Mouse (Mus musculus): ENCODE measurements around the gene Phkg1. TPM values are rescaled to one million over a fixed set of nuclear protein-coding genes. Genes with fewer than 3 reads are reported as not detected.
"Not testable (repeated sequence)": the region's sequence is repeated elsewhere in the genome, so short reads cannot be mapped to it uniquely, and the experiment has no call there.

Phkg1 gene
- polyA plus RNA-seq, 1 experiment from 2014 or later = 0.08 TPM

DNA sequence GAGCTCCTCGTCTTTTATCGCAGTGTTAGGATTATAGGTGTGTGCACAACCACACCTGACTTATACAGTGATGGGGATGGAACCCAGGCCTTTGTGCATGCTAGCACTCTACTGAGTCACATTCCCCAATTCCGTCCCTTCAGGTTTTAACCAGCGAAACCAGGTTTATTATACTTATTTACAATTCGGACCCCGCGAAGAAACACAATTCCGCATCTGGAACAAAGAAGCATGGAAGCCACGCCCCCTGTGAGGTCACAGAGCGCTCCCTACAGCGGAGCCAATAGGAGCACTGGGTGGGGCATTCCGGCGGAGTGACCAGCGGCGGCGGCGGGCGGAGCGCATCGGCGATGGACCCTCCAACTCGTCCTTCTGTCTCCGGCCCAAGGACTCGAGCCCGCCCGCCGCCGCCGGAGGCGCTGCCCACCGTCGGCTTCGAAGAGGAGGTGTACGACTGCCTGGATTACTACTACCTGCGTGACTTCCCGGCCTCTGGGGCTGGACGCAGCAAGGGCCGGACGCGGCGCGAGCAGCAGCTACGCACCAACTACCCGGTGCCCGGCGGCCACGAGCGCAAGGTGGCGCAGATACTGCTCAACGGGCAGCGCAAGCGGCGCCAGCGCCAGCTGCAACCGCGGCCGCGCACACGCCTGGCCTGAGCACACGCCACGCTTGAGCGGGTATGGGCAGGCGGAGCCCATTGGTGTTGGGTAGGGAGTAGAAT is 10.1 kb upstream of the Phkg1 start, which contains the start of gene Nupr1l:
Nupr1l (plus strand) TSS at position 299 of the 724 bp plus-strand sequence.
- Histone ChIP-seq H3K36me3 (ENCODE audit: insufficient read depth, low read length) (no peaks in the 10 kb centered on the region), H3K4me1 (ENCODE audit: insufficient read depth, low read depth, low read length) (no peaks in the 10 kb centered on the region), H3K4me2 (replicated peaks; ENCODE audit: low read depth, low read length) (peak within 1 kb of the TSS; percentile 88), H3K27ac (ENCODE audit: low read length) (peak within 1 kb of the TSS; percentile 90), H3K9ac (replicated peaks; ENCODE audit: low read depth) (peak within 1 kb of the TSS; percentile 54), H3K4me3 (ENCODE audit: low read depth, low read length) (peak within 1 kb of the TSS; percentile 69), H3K27me3 (replicated peaks; ENCODE audit: insufficient read depth, low read length) (no peaks in the 10 kb centered on the region), H3K9me3 (ENCODE audit: low read length) (no peaks in the 10 kb centered on the region)
- peak; percentile 99 for ATAC-seq
- peak; percentile 97 for DNase-seq (ENCODE audit: low spot score)
- WGBS = under 1% methylated on average over 63 of the region's 63 CpGs
- no peak for TF ChIP-seq EP300 (IDR thresholded peaks at IDR 0.05)
- TF ChIP-seq CTCF (IDR thresholded peaks at IDR 0.05) = no peak; the same call in 1 of the 2 replicates

DNA sequence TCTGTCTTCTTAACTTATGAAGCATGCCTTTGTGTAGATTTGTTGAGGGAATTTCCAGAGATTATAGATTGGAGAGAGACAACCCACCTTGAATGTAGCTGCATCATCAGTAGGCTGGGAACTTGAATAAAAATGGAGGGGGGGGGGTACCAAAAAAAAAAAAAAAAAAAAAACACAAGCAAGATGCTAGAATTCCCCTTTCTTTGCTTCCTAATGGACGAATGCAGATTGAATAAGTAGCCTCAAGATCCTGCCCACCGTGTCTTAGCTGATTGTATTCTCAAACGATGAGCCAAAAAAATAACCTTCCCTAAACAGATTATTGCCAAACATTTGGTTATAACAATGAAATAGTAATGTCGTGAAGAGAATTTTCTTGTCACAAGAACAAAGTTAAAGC is 9.4 kb upstream of the Phkg1 start:
- DNase-seq (ENCODE audit: low spot score) (no peak), ATAC-seq (no peak)
- H3K27ac ChIP-seq (ENCODE audit: low read length) = no peak overlapping the region
- TF ChIP-seq CTCF (IDR thresholded peaks at IDR 0.05) = no peak
- TF ChIP-seq EP300 (IDR thresholded peaks at IDR 0.05) = no peak
- no peaks in the 10 kb centered on the region for H3K27me3 ChIP-seq (replicated peaks; ENCODE audit: insufficient read depth, low read length)
- 21% methylated on average over 4 of the region's 4 CpGs for WGBS
- no peaks in the 10 kb centered on the region for H3K36me3 ChIP-seq (ENCODE audit: insufficient read depth, low read length)
- peak overlapping the region; percentile 69 for H3K4me3 ChIP-seq (ENCODE audit: low read depth, low read length)
- H3K9ac ChIP-seq (replicated peaks; ENCODE audit: low read depth) = no peak overlapping the region
- peak overlapping the region; percentile 88 for H3K4me2 ChIP-seq (replicated peaks; ENCODE audit: low read depth, low read length)
- no peaks in the 10 kb centered on the region for H3K4me1 ChIP-seq (ENCODE audit: insufficient read depth, low read depth, low read length)
- H3K9me3 ChIP-seq (ENCODE audit: low read length) = no peaks in the 10 kb centered on the region

DNA sequence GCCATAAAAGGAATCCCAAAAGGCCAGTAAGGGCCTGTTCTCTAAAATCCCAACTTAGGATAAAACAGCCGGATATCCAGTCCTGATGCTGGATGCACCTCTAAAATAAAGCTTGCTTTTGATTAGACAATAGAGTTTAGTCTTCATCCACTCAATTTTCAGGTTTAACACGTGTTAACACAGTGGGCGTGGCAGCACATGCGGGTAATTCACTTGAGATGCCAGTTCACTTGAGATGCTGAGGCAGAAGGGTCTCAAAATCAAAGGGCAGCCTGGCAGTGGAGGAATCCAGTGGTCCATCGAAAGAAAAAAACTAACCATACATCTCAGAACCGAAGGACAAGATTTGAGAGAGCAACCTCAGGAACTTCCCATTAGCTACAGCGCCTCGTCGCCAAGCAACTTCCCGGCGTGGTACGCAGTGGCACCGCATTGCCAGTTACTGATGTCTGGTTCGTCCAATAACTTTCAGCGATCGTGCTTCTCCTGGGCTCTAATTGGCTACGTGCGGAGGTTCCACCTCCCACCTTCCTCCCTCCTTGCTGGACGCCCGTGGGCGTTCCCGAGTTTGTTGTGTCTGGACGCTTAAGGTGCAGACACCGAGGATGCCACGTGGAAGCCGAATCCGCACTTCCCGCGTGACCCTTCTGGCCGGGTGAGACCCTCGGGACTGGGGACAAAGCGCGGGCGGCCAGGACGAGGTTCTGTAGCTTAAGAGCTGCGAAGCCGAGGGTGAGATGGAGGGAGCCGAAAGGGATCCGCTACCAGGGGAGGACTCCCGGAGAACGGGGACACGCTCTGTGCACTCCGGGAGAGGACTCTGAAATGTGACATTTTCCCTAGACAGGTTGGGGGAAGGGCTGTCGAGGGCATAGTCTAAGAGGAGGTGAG is 2.9 kb downstream of the Phkg1 start, which contains the start of gene Zbed5:
Zbed5 (plus strand) TSS at position 526 of the 891 bp plus-strand sequence.
- Histone ChIP-seq H3K27me3 (replicated peaks; ENCODE audit: insufficient read depth, low read length) (no peaks in the 10 kb centered on the region), H3K4me3 (ENCODE audit: low read depth, low read length) (peak within 1 kb of the TSS; percentile 51), H3K4me1 (ENCODE audit: insufficient read depth, low read depth, low read length) (no peaks in the 10 kb centered on the region), H3K9ac (replicated peaks; ENCODE audit: low read depth) (peak within 1 kb of the TSS; percentile 43), H3K4me2 (replicated peaks; ENCODE audit: low read depth, low read length) (peak within 1 kb of the TSS; percentile 75), H3K36me3 (ENCODE audit: insufficient read depth, low read length) (no peaks in the 10 kb centered on the region), H3K9me3 (ENCODE audit: low read length) (no peaks in the 10 kb centered on the region), H3K27ac (ENCODE audit: low read length) (no peak within 1 kb of the TSS)
- DNase-seq (ENCODE audit: low spot score) = peak; percentile 98
- ATAC-seq = peak; percentile 100
- TF ChIP-seq CTCF (IDR thresholded peaks at IDR 0.05) = no peak
- no peak for TF ChIP-seq EP300 (IDR thresholded peaks at IDR 0.05)
- 3% methylated on average over 44 of the region's 44 CpGs for WGBS

DNA sequence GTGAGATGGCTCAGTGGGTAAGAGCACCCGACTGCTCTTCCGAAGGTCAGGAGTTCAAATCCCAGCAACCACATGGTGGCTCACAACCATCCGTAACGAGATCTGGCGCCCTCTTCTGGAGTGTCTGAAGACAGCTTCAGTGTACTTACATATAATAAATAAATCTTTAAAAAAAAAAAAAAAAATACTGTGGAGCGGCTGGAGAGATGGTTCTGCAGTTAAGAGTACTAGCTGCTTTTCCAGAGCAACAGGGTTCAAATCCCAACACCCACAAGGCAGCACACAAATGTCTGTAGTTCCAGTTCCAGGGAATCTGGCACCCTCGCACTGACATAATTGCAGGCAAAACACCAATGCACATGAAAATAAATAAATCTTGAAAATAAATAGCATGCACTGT is 8.0 kb downstream of the Phkg1 start:
- H3K9ac ChIP-seq (replicated peaks; ENCODE audit: low read depth); ATAC-seq; H3K4me1 ChIP-seq (ENCODE audit: insufficient read depth, low read depth, low read length); DNase-seq (ENCODE audit: low spot score); H3K4me2 ChIP-seq (replicated peaks; ENCODE audit: low read depth, low read length); H3K27me3 ChIP-seq (replicated peaks; ENCODE audit: insufficient read depth, low read length); H3K9me3 ChIP-seq (ENCODE audit: low read length); H3K27ac ChIP-seq (ENCODE audit: low read length); H3K36me3 ChIP-seq (ENCODE audit: insufficient read depth, low read length); H3K4me3 ChIP-seq (ENCODE audit: low read depth, low read length): not testable (repeated sequence)
- WGBS = 72% methylated on average over 3 of the region's 7 CpGs

DNA sequence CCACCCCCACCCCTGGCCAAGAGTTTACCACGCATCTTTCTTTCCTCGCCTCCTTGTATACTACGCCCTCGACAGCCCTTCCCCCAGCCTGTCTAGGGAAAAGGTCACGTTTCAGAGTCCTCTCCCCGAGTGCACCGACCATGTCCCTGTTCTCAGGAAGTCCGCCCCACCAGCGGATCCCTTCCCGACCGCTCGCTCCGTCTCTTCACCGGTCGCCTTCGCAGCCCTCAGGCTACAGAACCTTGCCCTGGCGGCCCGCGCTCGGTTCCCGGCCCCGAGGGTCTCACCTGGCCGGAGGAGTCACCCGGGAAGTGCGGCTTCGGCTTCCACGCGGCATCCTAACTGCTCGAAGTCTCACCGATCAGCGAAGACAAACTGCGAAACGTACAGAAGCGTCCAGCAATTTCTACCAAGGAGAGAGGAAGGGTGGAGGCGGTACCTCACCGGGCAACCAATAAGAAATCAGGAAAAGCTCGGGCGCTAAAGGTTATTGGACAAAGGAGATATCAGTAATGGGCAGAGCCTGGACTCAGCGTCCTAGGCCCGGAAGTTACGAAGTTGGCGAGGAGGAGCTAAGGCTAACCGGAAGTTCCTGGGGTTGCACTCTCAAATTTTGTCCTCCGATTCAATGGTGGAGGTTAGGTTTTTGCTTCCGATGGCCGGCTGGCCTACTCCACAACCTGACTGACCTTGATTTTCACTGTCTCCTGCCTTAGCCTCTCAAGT is 11.3 kb downstream of the Phkg1 start, which contains the start of gene Chchd2:
Chchd2 (minus strand) TSS at position 560 of the 726 bp plus-strand sequence.
- Histone ChIP-seq H3K4me1 (ENCODE audit: insufficient read depth, low read depth, low read length) (no peaks in the 10 kb centered on the region; the same call in 1 of the 2 replicates), H3K27ac (ENCODE audit: low read length) (peak within 1 kb of the TSS; percentile 94), H3K4me2 (replicated peaks; ENCODE audit: low read depth, low read length) (peak within 1 kb of the TSS; percentile 68), H3K4me3 (ENCODE audit: low read depth, low read length) (peak within 1 kb of the TSS; percentile 61), H3K27me3 (replicated peaks; ENCODE audit: insufficient read depth, low read length) (no peaks in the 10 kb centered on the region), H3K36me3 (ENCODE audit: insufficient read depth, low read length) (peaks cover 9% of the 10 kb centered on the region; the same call in 1 of the 2 replicates), H3K9ac (replicated peaks; ENCODE audit: low read depth) (peak within 1 kb of the TSS; percentile 66), H3K9me3 (ENCODE audit: low read length) (no peaks in the 10 kb centered on the region)
- DNase-seq (ENCODE audit: low spot score) (peak; percentile 99), ATAC-seq (peak; percentile 100)
- under 1% methylated on average over 45 of the region's 46 CpGs for WGBS
- TF ChIP-seq EP300 (IDR thresholded peaks at IDR 0.05) (peak; percentile 76), CTCF (IDR thresholded peaks at IDR 0.05) (no peak)
